Mouse (Mus musculus): ENCODE measurements at regions not wholly inside any gene's neighbourhood (a gene's known extent, or its start where the extent isn't known, plus 50 kb on each side); places are given as distances from the start of the nearest gene placed in this dataset.

DNA sequence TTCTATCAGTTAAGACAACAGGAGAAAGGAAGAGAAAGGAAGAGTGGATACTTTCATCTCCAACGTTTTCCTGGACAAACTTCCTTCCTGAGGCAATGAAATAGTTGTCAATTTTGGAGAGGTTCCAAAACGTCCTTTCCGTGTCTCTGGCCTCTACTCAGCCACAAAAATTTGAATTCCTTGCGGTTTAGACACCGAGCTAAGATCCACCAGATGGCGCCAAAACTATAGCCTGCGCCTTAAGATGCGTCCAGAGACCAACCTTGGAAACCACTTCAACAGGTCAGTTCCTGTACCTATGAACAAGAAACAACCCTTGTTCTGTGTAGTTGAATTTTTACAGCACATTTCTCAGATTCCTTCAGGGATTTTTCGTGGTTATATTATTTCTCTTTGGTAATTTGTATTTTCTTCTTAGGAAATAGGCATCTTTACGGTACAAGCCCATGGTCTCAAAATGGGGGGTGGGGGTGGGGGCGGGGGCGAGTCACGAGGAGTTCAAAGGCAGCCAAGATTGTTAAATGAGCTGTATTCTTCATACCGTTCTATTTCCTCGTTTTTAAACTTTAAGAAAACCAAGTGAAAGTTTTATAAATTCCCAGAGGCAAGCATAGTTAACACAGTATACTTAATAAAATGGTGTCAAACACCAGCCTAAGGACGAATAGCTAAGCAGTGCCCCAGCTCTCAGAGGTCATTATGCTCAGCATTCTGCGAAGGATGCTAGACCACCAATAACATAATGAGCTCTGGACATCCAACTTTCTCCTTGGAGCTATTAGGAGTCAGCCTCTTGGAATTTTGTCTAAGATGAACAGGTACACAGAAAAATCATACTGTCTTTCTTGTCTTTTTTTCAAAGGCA, 96.2 kb upstream of the Cacna2d1 start:
- no peak overlapping the region for H3K27ac ChIP-seq (replicated peaks; ENCODE audit: low read depth, low read length)
- ATAC-seq (replicated peaks; ENCODE audit: insufficient number of reproducible peaks, low FRiP score, low TSS enrichment, low read depth) (peak; percentile 75), DNase-seq (ENCODE audit: low spot score) (peak; percentile 91)
- H3K36me3 ChIP-seq (replicated peaks; ENCODE audit: control insufficient read depth, insufficient read depth, low read depth, low read length), result no peaks in the 10 kb centered on the region
- H3K4me1 ChIP-seq (ENCODE audit: control insufficient read depth, insufficient read depth, low read length), result no peaks in the 10 kb centered on the region
- no peaks in the 10 kb centered on the region for H3K9me3 ChIP-seq (replicated peaks; ENCODE audit: control insufficient read depth, low read length)
- no peaks in the 10 kb centered on the region for H3K27me3 ChIP-seq (ENCODE audit: control insufficient read depth, insufficient read depth, low read length)
- 35% methylated on average over 17 of the region's 17 CpGs for WGBS
- no peak overlapping the region for H3K4me3 ChIP-seq (ENCODE audit: low read depth, low read length)
- H3K9ac ChIP-seq (replicated peaks; ENCODE audit: low read length), result no peak overlapping the region
- H3K4me2 ChIP-seq (ENCODE audit: low read depth, low read length), result no peak overlapping the region

DNA sequence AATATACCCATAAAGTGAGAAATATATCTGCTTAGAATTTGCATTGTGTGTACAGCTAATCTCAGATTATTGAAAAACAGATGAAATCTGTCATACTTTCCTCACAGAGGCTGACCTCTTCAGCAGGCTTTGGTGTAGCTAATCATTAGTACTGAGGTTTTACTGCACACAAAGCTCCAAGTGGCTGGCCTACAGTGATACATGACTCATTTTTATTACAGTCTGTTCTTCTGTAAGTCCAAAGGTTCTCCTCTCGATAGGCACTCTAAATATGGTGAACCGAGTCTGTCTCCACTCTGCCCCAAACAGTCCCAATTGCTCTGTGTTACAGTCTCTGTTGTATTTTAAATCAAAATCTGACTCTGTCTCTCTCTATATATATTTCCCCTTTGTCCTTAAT, 87.7 kb upstream of the Cacna2d1 start:
- Histone ChIP-seq H3K27me3 (ENCODE audit: control insufficient read depth, insufficient read depth, low read length) (no peaks in the 10 kb centered on the region), H3K4me1 (ENCODE audit: control insufficient read depth, insufficient read depth, low read length) (no peaks in the 10 kb centered on the region), H3K36me3 (replicated peaks; ENCODE audit: control insufficient read depth, insufficient read depth, low read depth, low read length) (no peaks in the 10 kb centered on the region), H3K4me2 (ENCODE audit: low read depth, low read length) (no peak overlapping the region), H3K27ac (replicated peaks; ENCODE audit: low read depth, low read length) (no peak overlapping the region), H3K9ac (replicated peaks; ENCODE audit: low read length) (no peak overlapping the region), H3K4me3 (ENCODE audit: low read depth, low read length) (no peak overlapping the region), H3K9me3 (replicated peaks; ENCODE audit: control insufficient read depth, low read length) (no peaks in the 10 kb centered on the region)
- ATAC-seq (replicated peaks; ENCODE audit: insufficient number of reproducible peaks, low FRiP score, low TSS enrichment, low read depth) (no peak), DNase-seq (ENCODE audit: low spot score) (no peak)
- WGBS, result 94% methylated on average over 2 of the region's 2 CpGs

DNA sequence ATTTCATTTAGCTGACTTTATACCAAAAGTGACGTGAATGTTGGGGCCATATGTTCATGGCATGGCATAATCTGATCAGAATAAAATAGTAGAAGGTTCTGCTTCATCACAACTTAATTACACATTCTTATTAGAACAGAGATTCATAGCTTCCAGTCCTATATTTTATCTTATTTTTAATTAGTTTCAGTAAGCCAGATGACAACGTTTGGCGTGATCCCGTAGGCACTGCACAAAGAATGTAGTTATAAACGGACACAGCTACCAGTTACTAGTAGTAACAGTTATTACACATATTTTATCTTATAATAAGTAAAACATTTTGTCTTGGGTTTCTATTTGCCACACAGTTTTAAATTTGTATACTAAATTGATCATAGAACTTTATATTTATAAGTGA, 85.0 kb upstream of the Cacna2d1 start:
- H3K27me3 ChIP-seq (ENCODE audit: control insufficient read depth, insufficient read depth, low read length), result no peaks in the 10 kb centered on the region
- ATAC-seq (replicated peaks; ENCODE audit: insufficient number of reproducible peaks, low FRiP score, low TSS enrichment, low read depth) (no peak), DNase-seq (ENCODE audit: low spot score) (no peak)
- no peak overlapping the region for H3K4me2 ChIP-seq (ENCODE audit: low read depth, low read length)
- H3K9me3 ChIP-seq (replicated peaks; ENCODE audit: control insufficient read depth, low read length), result no peaks in the 10 kb centered on the region
- WGBS, result 87% methylated on average over 5 of the region's 5 CpGs
- no peaks in the 10 kb centered on the region for H3K36me3 ChIP-seq (replicated peaks; ENCODE audit: control insufficient read depth, insufficient read depth, low read depth, low read length)
- no peaks in the 10 kb centered on the region for H3K4me1 ChIP-seq (ENCODE audit: control insufficient read depth, insufficient read depth, low read length)
- no peak overlapping the region for H3K4me3 ChIP-seq (ENCODE audit: low read depth, low read length)
- no peak overlapping the region for H3K9ac ChIP-seq (replicated peaks; ENCODE audit: low read length)
- H3K27ac ChIP-seq (replicated peaks; ENCODE audit: low read depth, low read length), result no peak overlapping the region

DNA sequence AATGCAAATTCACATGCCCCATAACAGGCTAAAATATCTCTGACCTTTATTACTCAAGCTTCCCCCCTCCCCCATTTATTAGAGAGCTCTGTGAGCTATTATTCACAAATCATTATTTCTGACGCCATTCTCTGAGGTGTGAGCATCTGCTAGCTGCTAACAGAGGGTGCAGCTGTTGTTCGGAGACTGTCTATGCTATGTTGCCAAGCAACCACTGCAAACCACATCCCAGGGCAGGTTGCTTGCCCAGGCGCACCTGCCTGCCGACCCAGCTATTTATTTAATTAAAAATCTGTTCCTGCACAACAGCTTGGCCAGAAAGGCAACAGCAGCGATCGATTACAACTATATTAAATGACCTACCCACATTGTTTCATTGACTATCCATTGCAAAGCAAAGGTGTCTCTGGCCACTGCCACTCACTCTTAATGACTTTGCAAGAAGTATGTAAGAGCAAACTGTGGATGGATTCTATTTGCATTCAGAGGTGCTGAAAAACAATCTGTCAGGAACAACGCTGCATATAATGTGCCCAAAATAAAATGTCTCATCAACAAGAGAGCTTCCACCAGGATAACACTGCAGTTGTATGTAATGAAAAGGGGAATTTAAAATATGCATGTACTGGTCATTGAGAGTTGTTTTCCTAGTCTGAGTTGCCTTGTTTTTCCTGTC, 84.2 kb upstream of the Cacna2d1 start:
- Histone ChIP-seq H3K4me2 (ENCODE audit: low read depth, low read length) (no peak overlapping the region), H3K4me3 (ENCODE audit: low read depth, low read length) (no peak overlapping the region), H3K27me3 (ENCODE audit: control insufficient read depth, insufficient read depth, low read length) (no peaks in the 10 kb centered on the region), H3K27ac (replicated peaks; ENCODE audit: low read depth, low read length) (no peak overlapping the region), H3K36me3 (replicated peaks; ENCODE audit: control insufficient read depth, insufficient read depth, low read depth, low read length) (no peaks in the 10 kb centered on the region), H3K4me1 (ENCODE audit: control insufficient read depth, insufficient read depth, low read length) (no peaks in the 10 kb centered on the region), H3K9ac (replicated peaks; ENCODE audit: low read length) (no peak overlapping the region), H3K9me3 (replicated peaks; ENCODE audit: control insufficient read depth, low read length) (no peaks in the 10 kb centered on the region)
- WGBS, result 52% methylated on average over 7 of the region's 7 CpGs
- DNase-seq (ENCODE audit: low spot score), result peak; percentile 15
- peak; percentile 79; the same call in 1 of the 2 replicates for ATAC-seq (replicated peaks; ENCODE audit: insufficient number of reproducible peaks, low FRiP score, low TSS enrichment, low read depth)

DNA sequence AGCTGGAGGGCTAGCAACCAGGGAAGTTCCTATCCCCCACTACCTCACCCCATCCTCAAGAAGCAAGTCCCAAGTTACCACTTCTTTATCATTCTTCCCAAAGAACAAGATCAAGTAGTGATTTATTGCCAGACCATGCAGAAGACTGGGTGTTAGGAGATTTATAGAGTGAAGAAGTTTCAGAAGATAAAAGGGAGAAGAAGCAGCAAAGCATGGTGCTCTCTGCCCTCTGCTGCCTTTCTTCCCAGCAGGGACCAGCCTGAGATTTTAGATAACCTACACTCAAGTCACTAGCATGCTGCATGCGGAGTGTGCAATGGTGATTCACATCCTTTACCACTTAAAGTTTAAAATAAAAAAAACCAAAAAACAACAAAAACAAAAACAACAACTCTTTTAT, 79.7 kb upstream of the Cacna2d1 start:
- Histone ChIP-seq H3K9me3 (replicated peaks; ENCODE audit: control insufficient read depth, low read length) (no peaks in the 10 kb centered on the region), H3K27ac (replicated peaks; ENCODE audit: low read depth, low read length) (no peak overlapping the region), H3K9ac (replicated peaks; ENCODE audit: low read length) (no peak overlapping the region), H3K4me3 (ENCODE audit: low read depth, low read length) (no peak overlapping the region), H3K4me2 (ENCODE audit: low read depth, low read length) (no peak overlapping the region), H3K27me3 (ENCODE audit: control insufficient read depth, insufficient read depth, low read length) (no peaks in the 10 kb centered on the region), H3K4me1 (ENCODE audit: control insufficient read depth, insufficient read depth, low read length) (no peaks in the 10 kb centered on the region), H3K36me3 (replicated peaks; ENCODE audit: control insufficient read depth, insufficient read depth, low read depth, low read length) (no peaks in the 10 kb centered on the region)
- no peak for ATAC-seq (replicated peaks; ENCODE audit: insufficient number of reproducible peaks, low FRiP score, low TSS enrichment, low read depth)
- DNase-seq (ENCODE audit: low spot score), result no peak
- whole genome bisulfite sequencing, result 75% methylated on average over 1 of the region's 1 CpGs

DNA sequence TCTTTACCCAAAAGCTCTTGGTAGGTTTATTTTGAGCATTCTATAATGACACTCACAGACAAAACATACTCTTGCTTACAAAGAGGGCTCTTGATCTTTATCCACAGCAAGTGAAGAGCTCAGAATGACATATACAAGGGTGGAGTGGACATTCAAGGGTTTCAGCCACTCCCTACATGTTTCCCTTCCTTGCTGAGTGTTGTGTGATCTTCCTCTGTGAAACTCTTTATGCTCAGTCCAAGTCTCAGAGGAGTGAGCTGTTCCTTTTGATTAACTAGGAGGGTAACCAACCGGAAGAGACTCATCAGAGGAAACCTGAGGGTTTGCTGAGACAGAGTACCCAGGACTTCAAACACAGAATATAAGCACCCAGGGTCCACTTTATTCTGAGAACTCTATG, 77.5 kb upstream of the Cacna2d1 start:
- DNase-seq (ENCODE audit: low spot score) (no peak), ATAC-seq (replicated peaks; ENCODE audit: insufficient number of reproducible peaks, low FRiP score, low TSS enrichment, low read depth) (no peak)
- no peak overlapping the region for H3K9ac ChIP-seq (replicated peaks; ENCODE audit: low read length)
- no peak overlapping the region for H3K4me2 ChIP-seq (ENCODE audit: low read depth, low read length)
- no peak overlapping the region for H3K27ac ChIP-seq (replicated peaks; ENCODE audit: low read depth, low read length)
- 61% methylated on average over 1 of the region's 1 CpGs for WGBS
- no peaks in the 10 kb centered on the region for H3K9me3 ChIP-seq (replicated peaks; ENCODE audit: control insufficient read depth, low read length)
- H3K4me1 ChIP-seq (ENCODE audit: control insufficient read depth, insufficient read depth, low read length), result no peaks in the 10 kb centered on the region
- no peaks in the 10 kb centered on the region for H3K27me3 ChIP-seq (ENCODE audit: control insufficient read depth, insufficient read depth, low read length)
- no peak overlapping the region for H3K4me3 ChIP-seq (ENCODE audit: low read depth, low read length)
- H3K36me3 ChIP-seq (replicated peaks; ENCODE audit: control insufficient read depth, insufficient read depth, low read depth, low read length), result no peaks in the 10 kb centered on the region

DNA sequence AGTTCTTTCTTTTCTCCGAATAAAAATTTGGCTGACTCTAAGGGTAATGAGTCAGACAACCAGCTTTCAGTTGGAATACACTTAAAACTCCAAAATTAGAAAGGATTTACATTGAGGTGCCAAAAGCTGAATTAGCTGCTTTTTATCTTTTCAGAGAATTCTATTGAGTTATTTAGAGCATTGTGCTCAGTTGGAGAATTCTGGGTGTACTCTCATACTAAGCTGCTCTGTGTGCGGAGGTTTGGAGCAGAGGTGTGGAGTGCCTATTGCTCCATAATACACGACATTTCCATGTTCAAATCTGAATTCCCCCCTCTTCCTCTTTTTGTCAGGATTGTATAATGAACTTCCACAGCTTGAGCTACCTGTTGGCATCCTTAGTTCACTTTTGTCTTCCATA, 60.4 kb upstream of the Cacna2d1 start:
- ATAC-seq (replicated peaks; ENCODE audit: insufficient number of reproducible peaks, low FRiP score, low TSS enrichment, low read depth) (no peak), DNase-seq (ENCODE audit: low spot score) (no peak)
- no peak overlapping the region for H3K4me2 ChIP-seq (ENCODE audit: low read depth, low read length)
- no peaks in the 10 kb centered on the region for H3K27me3 ChIP-seq (ENCODE audit: control insufficient read depth, insufficient read depth, low read length)
- H3K36me3 ChIP-seq (replicated peaks; ENCODE audit: control insufficient read depth, insufficient read depth, low read depth, low read length), result no peaks in the 10 kb centered on the region
- H3K9me3 ChIP-seq (replicated peaks; ENCODE audit: control insufficient read depth, low read length), result no peaks in the 10 kb centered on the region
- WGBS, result 86% methylated on average over 3 of the region's 3 CpGs
- no peak overlapping the region for H3K4me3 ChIP-seq (ENCODE audit: low read depth, low read length)
- H3K9ac ChIP-seq (replicated peaks; ENCODE audit: low read length), result no peak overlapping the region
- H3K4me1 ChIP-seq (ENCODE audit: control insufficient read depth, insufficient read depth, low read length), result no peaks in the 10 kb centered on the region
- no peak overlapping the region for H3K27ac ChIP-seq (replicated peaks; ENCODE audit: low read depth, low read length)

DNA sequence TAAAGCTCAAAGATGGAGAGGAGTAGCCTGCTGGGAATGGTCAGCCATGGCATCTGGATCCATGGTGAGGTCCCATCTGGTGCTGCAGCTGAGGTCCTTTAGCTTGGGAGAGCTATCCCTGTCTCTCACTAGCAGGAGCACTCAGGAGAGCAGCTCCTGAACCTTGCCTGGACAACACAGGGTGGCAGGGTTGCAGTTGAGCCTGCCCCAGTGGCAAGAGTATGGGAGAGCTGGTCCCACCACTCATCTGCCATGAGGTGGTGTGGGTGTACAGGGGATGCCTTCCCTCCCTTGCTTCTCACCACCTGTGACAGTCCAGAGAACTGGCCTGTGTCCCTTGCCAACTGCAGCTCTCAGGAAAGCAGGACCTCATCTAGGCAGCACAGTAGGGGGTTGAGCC, 51.5 kb upstream of the Cacna2d1 start:
- no peaks in the 10 kb centered on the region for H3K9me3 ChIP-seq (replicated peaks; ENCODE audit: control insufficient read depth, low read length)
- H3K36me3 ChIP-seq (replicated peaks; ENCODE audit: control insufficient read depth, insufficient read depth, low read depth, low read length), result no peaks in the 10 kb centered on the region
- 0 out of 2 replicates have a peak, but pooled peaks have one; percentile 18 for ATAC-seq (replicated peaks; ENCODE audit: insufficient number of reproducible peaks, low FRiP score, low TSS enrichment, low read depth)
- no peak overlapping the region for H3K4me2 ChIP-seq (ENCODE audit: low read depth, low read length)
- DNase-seq (ENCODE audit: low spot score), result no peak
- no peaks in the 10 kb centered on the region for H3K27me3 ChIP-seq (ENCODE audit: control insufficient read depth, insufficient read depth, low read length)
- no peak overlapping the region for H3K27ac ChIP-seq (replicated peaks; ENCODE audit: low read depth, low read length)
- H3K4me3 ChIP-seq (ENCODE audit: low read depth, low read length), result no peak overlapping the region
- no peak overlapping the region for H3K9ac ChIP-seq (replicated peaks; ENCODE audit: low read length)
- no peaks in the 10 kb centered on the region for H3K4me1 ChIP-seq (ENCODE audit: control insufficient read depth, insufficient read depth, low read length)
